Mouse (Mus musculus) neutrophil, adult 83 days (primary cell): ENCODE data around the gene Rps3. TPM values are rescaled to one million over a fixed set of nuclear protein-coding genes. Genes with fewer than 3 reads are reported as not detected.

Experiments
- total RNA-seq, 2 experiments: library from RNA; stranded (reverse); gene quantifications; one replicate each; pipeline ENCODE4 v1.2.4; 2023

The Rps3 gene
- total RNA-seq: 100 to 1,000 TPM; 413 to 465 TPM

DNA sequence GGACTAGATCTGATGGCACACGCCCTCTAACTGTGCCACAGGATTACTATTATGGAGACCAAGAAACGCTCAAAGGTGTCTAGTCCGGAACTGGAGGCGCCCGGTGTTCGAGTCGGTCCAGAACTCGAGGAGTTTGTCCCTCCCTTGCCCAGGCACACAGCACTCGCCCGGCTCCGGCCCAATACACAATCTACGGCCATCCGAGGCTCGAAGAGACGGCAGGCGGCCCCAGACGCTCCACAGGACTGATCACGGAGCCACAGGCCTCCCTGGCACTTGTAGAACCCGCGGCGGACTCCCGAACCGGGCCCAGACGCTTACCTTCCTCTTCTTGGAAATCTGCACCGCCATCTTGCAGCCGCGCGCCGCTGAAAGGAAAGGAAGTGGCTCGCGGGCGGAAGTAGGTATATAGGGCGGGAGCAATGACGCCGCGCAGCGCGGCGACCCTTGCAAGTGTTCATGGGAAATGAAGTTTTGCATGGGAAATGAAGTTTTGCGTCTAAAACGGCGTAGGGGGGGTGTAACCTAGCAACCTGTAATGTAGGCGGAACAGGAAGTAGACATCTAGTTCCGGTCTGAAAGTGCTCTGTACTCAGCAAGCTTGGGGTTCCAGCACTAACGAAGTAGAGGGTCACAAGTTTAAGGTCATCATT is at the start of gene Rps3:
TSS of gene Rps3 (minus strand) at position 468 of the 653 bp plus-strand sequence.

DNA sequence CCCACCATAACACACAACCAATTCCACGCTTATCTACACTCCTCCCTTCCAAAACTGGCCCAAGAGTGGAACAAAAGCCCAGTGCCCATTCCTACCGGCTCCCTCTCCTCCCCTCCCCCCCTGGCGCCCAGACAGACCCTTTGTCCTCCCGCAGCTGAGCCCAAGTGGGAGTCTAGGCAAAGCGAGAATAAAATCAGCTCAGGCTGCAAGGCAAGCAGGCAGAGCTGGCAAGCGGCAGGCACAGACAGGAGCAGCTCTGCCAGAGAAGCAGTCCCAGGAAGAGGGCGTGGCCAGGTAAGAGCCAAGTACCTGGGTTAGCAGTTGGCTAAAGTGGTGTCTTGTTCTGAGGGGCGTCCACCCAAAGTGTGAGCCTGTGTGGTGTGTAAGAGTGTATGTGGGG is 17.7 kb downstream of the Rps3 start, which contains the start of gene Klhl35:
TSS of gene Klhl35 (plus strand) at position 194 of the 400 bp plus-strand sequence.

Other genes starting within 250 kb of the Rps3 start
- 10 to 100 TPM; 15.1 to 16.1 TPM for gene Mogat2, start 245.1 kb downstream of the Rps3 start, total RNA-seq
- 1 to 10 TPM; 1.9 to 2.4 TPM for gene Map6, start 216.3 kb downstream of the Rps3 start, total RNA-seq
- gene Serpinh1, start 130.5 kb downstream of the Rps3 start, total RNA-seq: 1 to 10 TPM; 7.4 to 9.3 TPM
- 1 to 10 TPM in 1 of 2 experiments, under 1 TPM in 1; 0.60 to 2.0 TPM for gene Gdpd5, start 102.3 kb downstream of the Rps3 start, total RNA-seq
- gene Klhl35, start 17.7 kb downstream of the Rps3 start, total RNA-seq: under 1 TPM in 1 of 2 experiments, not detected in 1; 0.75 TPM
- gene Arrb1, start 51.7 kb upstream of the Rps3 start, total RNA-seq: 100 to 1,000 TPM; 147 to 175 TPM
- gene Tpbgl, start 143.4 kb upstream of the Rps3 start, total RNA-seq: not detected
- gene Slco2b1, start 227.6 kb upstream of the Rps3 start, total RNA-seq: under 1 TPM; 0.09 to 0.46 TPM
- not detected for gene Olfr520, start 246.5 kb upstream of the Rps3 start, total RNA-seq